Mouse (Mus musculus): ENCODE measurements around the gene Cln5. TPM values are rescaled to one million over a fixed set of nuclear protein-coding genes. Genes with fewer than 3 reads are reported as not detected.

Gene Cln5
- polyA plus RNA-seq, 1 experiment from 2014 or later = 30.9 TPM

DNA sequence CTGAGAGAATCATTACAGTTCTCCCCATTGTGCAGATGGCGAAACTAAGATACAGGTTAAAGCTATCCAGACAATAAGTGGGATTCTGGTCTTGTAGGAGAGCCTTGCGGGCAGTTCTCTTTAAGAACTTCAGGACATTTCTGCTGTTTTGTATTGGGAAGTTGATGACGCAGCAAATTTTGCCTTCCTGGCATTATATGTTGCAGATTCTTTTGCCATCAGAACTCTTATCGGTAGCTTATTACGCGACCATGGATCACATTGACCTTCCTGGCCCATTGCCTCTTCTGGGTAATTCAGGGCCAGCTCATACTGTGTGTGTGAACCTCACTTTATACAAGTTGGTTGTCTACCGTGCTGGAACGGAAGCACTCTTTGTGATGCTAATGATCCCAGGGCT, 3.8 kb downstream of the Cln5 start:
- Histone ChIP-seq H3K9me3 (ENCODE audit: control insufficient read depth, low read length) (no peaks in the 10 kb centered on the region), H3K4me1 (replicated peaks; ENCODE audit: control insufficient read depth, insufficient read depth, low read length) (no peaks in the 10 kb centered on the region), H3K9ac (ENCODE audit: low read length) (no peak overlapping the region), H3K36me3 (ENCODE audit: control insufficient read depth, insufficient read depth, low read length) (peaks cover 44% of the 10 kb centered on the region), H3K27ac (ENCODE audit: low read depth) (no peak overlapping the region), H3K27me3 (replicated peaks; ENCODE audit: control insufficient read depth, insufficient read depth, low read length) (no peaks in the 10 kb centered on the region), H3K4me3 (ENCODE audit: low read depth, low read length) (no peak overlapping the region), H3K4me2 (ENCODE audit: low read length) (no peak overlapping the region)
- ATAC-seq (replicated peaks; ENCODE audit: low FRiP score, low TSS enrichment, low read depth) (no peak), DNase-seq (ENCODE audit: low spot score) (no peak)
- WGBS = 97% methylated on average over 8 of the region's 8 CpGs

GRCm38 (mm10) chr14:103075166-103075565, 5.2 kb downstream of the Cln5 start:
- H3K27ac ChIP-seq (ENCODE audit: low read depth) = no peak overlapping the region
- H3K4me1 ChIP-seq (replicated peaks; ENCODE audit: control insufficient read depth, insufficient read depth, low read length) = no peaks in the 10 kb centered on the region; the same call in 1 of the 2 replicates
- H3K9me3 ChIP-seq (ENCODE audit: control insufficient read depth, low read length) = no peaks in the 10 kb centered on the region
- 90% methylated on average over 7 of the region's 7 CpGs for WGBS
- no peak overlapping the region for H3K4me2 ChIP-seq (ENCODE audit: low read length)
- no peaks in the 10 kb centered on the region for H3K27me3 ChIP-seq (replicated peaks; ENCODE audit: control insufficient read depth, insufficient read depth, low read length)
- H3K9ac ChIP-seq (ENCODE audit: low read length) = no peak overlapping the region
- H3K36me3 ChIP-seq (ENCODE audit: control insufficient read depth, insufficient read depth, low read length) = peaks cover 44% of the 10 kb centered on the region
- no peak overlapping the region for H3K4me3 ChIP-seq (ENCODE audit: low read depth, low read length)
- DNase-seq (ENCODE audit: low spot score) (no peak), ATAC-seq (replicated peaks; ENCODE audit: low FRiP score, low TSS enrichment, low read depth) (no peak)

- no peaks in the 10 kb centered on the region for H3K9me3 ChIP-seq (ENCODE audit: control insufficient read depth, low read length)
- 88% methylated on average over 9 of the region's 9 CpGs for WGBS
- H3K9ac ChIP-seq (ENCODE audit: low read length) = no peak overlapping the region
- no peaks in the 10 kb centered on the region; the same call in 1 of the 2 replicates for H3K4me1 ChIP-seq (replicated peaks; ENCODE audit: control insufficient read depth, insufficient read depth, low read length)
- DNase-seq (ENCODE audit: low spot score) (no peak), ATAC-seq (replicated peaks; ENCODE audit: low FRiP score, low TSS enrichment, low read depth) (no peak)
- no peak overlapping the region for H3K27ac ChIP-seq (ENCODE audit: low read depth)
- peaks cover 54% of the 10 kb centered on the region for H3K36me3 ChIP-seq (ENCODE audit: control insufficient read depth, insufficient read depth, low read length)
- H3K4me3 ChIP-seq (ENCODE audit: low read depth, low read length) = no peak overlapping the region
- H3K27me3 ChIP-seq (replicated peaks; ENCODE audit: control insufficient read depth, insufficient read depth, low read length) = no peaks in the 10 kb centered on the region
- H3K4me2 ChIP-seq (ENCODE audit: low read length) = no peak overlapping the region
These were observed 7.4 kb downstream of the Cln5 start for GRCm38 (mm10) chr14:103077272-103078005.

DNA sequence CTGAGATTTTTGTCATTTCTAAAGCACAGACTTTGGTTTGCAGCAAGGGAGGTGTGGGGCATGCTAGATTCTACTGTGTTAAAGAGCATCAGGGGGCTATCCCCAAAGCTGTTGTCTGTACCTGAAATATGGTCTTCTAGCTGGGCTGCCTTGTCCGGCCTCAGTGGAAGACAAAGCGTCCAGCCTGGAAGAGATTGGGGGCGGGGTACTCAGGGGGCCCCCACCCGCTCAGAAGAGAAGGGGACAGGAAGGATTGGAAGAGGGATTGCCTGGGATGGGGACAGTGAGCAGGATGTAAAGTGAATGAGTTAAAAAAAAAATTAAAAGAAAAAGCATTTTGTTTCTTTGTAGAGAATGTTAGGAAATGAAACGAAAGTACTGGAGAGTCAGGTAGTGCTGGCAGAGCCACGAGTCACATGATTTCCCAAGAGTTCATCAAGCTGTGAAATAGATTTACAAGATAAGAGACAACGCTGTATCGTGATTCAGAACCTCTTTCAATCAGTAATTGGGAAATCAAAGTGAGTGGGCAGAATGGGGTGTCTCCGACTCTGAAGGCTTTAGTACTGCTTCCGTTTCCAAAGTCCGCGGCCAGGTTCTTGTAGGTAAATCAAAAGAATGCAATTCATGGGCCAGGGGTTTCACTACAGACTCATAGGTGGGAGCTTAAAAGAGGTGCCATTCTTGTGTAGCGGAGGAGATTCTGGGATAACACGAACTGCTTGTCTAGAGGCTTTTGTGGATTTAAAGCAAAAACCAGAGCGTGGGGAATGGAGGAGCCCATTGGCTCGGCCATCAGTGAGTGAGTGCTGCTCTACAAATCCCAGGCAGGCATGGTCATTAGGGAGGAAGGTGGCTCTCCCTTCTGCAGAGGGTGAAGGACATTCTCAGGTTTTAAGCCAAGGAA, 8.2 kb downstream of the Cln5 start:
- H3K9me3 ChIP-seq (ENCODE audit: control insufficient read depth, low read length) = no peaks in the 10 kb centered on the region
- H3K4me1 ChIP-seq (replicated peaks; ENCODE audit: control insufficient read depth, insufficient read depth, low read length) = no peaks in the 10 kb centered on the region; the same call in 1 of the 2 replicates
- no peak overlapping the region for H3K4me3 ChIP-seq (ENCODE audit: low read depth, low read length)
- no peaks in the 10 kb centered on the region for H3K27me3 ChIP-seq (replicated peaks; ENCODE audit: control insufficient read depth, insufficient read depth, low read length)
- H3K4me2 ChIP-seq (ENCODE audit: low read length) = no peak overlapping the region
- H3K36me3 ChIP-seq (ENCODE audit: control insufficient read depth, insufficient read depth, low read length) = peaks cover 54% of the 10 kb centered on the region
- no peak overlapping the region for H3K27ac ChIP-seq (ENCODE audit: low read depth)
- WGBS = 89% methylated on average over 16 of the region's 16 CpGs
- H3K9ac ChIP-seq (ENCODE audit: low read length) = no peak overlapping the region
- ATAC-seq (replicated peaks; ENCODE audit: low FRiP score, low TSS enrichment, low read depth) = 0 out of 2 replicates have a peak, but pooled peaks have one; percentile 16
- no peak for DNase-seq (ENCODE audit: low spot score)

DNA sequence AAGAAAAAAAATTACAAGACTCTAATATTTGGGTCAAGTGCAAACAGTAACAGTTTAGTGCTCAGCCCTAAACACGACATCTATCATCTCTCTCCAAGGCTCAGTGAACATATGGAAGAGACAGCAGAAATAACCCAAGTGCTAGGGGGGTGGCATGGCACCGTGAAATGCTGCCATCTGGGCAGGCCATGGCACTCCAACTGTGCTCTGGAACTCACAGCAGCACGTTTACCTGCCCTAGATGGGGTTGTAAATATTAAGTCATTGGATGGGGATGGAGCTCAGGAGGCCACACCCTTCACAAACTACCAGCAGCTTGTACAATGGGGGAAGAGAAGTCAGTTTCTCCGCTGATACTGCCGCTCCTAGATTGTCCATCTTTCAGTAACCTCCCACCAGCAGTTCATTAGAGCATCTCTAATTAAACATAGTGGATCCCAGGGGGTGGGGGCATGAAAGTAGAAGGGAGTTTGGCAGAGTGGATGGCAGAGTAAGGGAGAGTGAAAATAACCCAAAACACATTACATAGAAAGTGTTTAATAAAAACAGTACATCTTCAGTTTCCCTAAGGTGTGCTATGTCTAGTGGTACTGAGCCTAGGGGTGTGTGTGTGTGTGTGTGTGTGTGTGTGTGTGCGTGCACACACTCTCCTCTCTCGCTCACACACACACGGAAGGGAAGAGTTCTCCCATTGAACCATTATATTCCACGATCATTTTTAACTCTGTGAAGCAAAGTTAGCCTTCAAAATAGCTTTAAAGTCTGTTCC, 9.4 kb downstream of the Cln5 start:
- no peak overlapping the region for H3K9ac ChIP-seq (ENCODE audit: low read length)

DNA sequence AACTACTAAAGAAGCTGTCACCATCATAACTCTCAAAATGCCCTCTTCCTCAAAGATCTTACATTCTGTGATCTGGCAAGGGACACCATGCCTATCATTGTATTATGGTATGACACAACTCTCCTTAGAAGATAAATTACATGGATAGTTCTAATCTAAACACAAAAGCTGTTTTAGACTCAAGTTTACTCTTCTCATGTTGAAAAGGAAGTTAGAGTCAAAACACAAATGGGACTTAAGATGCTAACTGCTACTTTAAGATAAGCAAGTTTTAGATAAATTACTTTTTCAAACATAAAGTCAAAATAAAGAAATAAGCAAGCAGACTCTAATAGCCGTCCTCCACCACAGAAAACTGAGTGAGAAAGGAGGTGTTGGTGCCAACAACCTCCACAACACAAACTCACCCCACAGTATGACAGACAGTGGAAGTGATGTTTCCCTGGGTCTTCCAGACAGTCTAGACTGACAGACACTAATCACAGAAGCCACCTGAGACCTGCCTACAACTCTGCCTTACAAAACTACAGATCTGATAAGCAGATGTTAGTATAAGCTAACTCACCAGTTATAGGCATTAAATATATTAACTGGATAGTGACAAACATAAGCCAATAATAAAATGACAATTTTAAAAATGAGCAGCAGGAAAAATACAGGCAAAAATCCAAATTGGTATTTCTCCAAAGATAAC, 16.0 kb downstream of the Cln5 start:
- Histone ChIP-seq H3K36me3 (ENCODE audit: control insufficient read depth, insufficient read depth, low read length) (peaks cover 64% of the 10 kb centered on the region), H3K4me2 (ENCODE audit: low read length) (no peak overlapping the region)
- 22% methylated on average over 1 of the region's 1 CpGs for WGBS

More for the DNA sequence above, 9.4 kb downstream of the Cln5 start:
- ATAC-seq (replicated peaks; ENCODE audit: low FRiP score, low TSS enrichment, low read depth) (no peak), DNase-seq (ENCODE audit: low spot score) (no peak)
- WGBS = 81% methylated on average over 9 of the region's 9 CpGs
- Histone ChIP-seq H3K4me2 (ENCODE audit: low read length) (no peak overlapping the region), H3K27me3 (replicated peaks; ENCODE audit: control insufficient read depth, insufficient read depth, low read length) (no peaks in the 10 kb centered on the region), H3K27ac (ENCODE audit: low read depth) (no peak overlapping the region), H3K36me3 (ENCODE audit: control insufficient read depth, insufficient read depth, low read length) (peaks cover 51% of the 10 kb centered on the region), H3K4me1 (replicated peaks; ENCODE audit: control insufficient read depth, insufficient read depth, low read length) (no peaks in the 10 kb centered on the region; the same call in 1 of the 2 replicates), H3K4me3 (ENCODE audit: low read depth, low read length) (no peak overlapping the region), H3K9me3 (ENCODE audit: control insufficient read depth, low read length) (no peaks in the 10 kb centered on the region)

GRCm38 (mm10) chr14:103086671-103087324, 16.8 kb downstream of the Cln5 start:
- peaks cover 3% of the 10 kb centered on the region; the same call in 1 of the 2 replicates for H3K4me1 ChIP-seq (replicated peaks; ENCODE audit: control insufficient read depth, insufficient read depth, low read length)
- H3K9ac ChIP-seq (ENCODE audit: low read length) = no peak overlapping the region
- no peak overlapping the region for H3K4me2 ChIP-seq (ENCODE audit: low read length)
- H3K4me3 ChIP-seq (ENCODE audit: low read depth, low read length) = no peak overlapping the region
- H3K9me3 ChIP-seq (ENCODE audit: control insufficient read depth, low read length) = no peaks in the 10 kb centered on the region
- H3K27me3 ChIP-seq (replicated peaks; ENCODE audit: control insufficient read depth, insufficient read depth, low read length) = no peaks in the 10 kb centered on the region
- H3K27ac ChIP-seq (ENCODE audit: low read depth) = no peak overlapping the region
- H3K36me3 ChIP-seq (ENCODE audit: control insufficient read depth, insufficient read depth, low read length) = peaks cover 69% of the 10 kb centered on the region
- WGBS = 86% methylated on average over 4 of the region's 4 CpGs
- ATAC-seq (replicated peaks; ENCODE audit: low FRiP score, low TSS enrichment, low read depth) = no peak
- DNase-seq (ENCODE audit: low spot score) = no peak

More for the DNA sequence above, 16.0 kb downstream of the Cln5 start:
- Histone ChIP-seq H3K27ac (ENCODE audit: low read depth) (no peak overlapping the region), H3K4me1 (replicated peaks; ENCODE audit: control insufficient read depth, insufficient read depth, low read length) (0 out of 2 replicates have a peak, but pooled peaks cover 3% of the 10 kb centered on the region), H3K9me3 (ENCODE audit: control insufficient read depth, low read length) (no peaks in the 10 kb centered on the region), H3K4me3 (ENCODE audit: low read depth, low read length) (no peak overlapping the region), H3K9ac (ENCODE audit: low read length) (no peak overlapping the region), H3K27me3 (replicated peaks; ENCODE audit: control insufficient read depth, insufficient read depth, low read length) (no peaks in the 10 kb centered on the region)
- ATAC-seq (replicated peaks; ENCODE audit: low FRiP score, low TSS enrichment, low read depth) (no peak), DNase-seq (ENCODE audit: low spot score) (no peak)
